Mouse (Mus musculus): ENCODE data around the gene Tcta. TPM values are rescaled to one million over a fixed set of nuclear protein-coding genes. Genes with fewer than 3 reads are reported as not detected.

Gene Tcta
- polyA plus RNA-seq, 1 experiment from 2014 or later = 22.6 TPM

DNA sequence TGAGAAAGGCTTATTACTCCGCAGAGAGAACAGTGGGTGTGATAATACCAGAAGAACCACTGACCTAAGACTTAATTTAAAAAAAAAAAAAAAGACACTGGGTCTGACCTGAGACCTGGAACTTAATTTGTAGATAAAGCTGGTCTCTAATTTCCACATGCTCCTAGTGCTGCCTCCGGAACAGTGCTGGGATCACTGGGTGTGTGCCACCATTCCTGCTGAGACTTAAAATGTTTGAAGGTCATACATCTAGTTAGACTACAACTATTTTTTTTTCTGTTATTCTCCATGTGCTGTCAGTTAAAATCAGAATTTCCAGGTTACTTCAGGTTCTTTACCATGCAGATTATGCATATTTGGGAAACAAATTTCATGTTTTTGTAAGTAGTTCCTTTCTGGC lies 2.2 kb upstream of the Tcta start:
- no peaks in the 10 kb centered on the region for H3K9me3 ChIP-seq
- 86% methylated on average over 2 of the region's 2 CpGs for WGBS
- no peaks in the 10 kb centered on the region for H3K27me3 ChIP-seq
- peaks cover 33% of the 10 kb centered on the region for H3K4me1 ChIP-seq (replicated peaks)
- H3K27ac ChIP-seq = no peak overlapping the region
- no peak for ATAC-seq (ENCODE audit: insufficient number of reproducible peaks, insufficient read depth, low FRiP score, low TSS enrichment, low read depth)
- peak overlapping the region; percentile 90 for H3K4me3 ChIP-seq (replicated peaks)
- peak overlapping the region; percentile 84 for H3K4me2 ChIP-seq
- peak overlapping the region; percentile 31; the same call in 1 of the 2 replicates for H3K9ac ChIP-seq (replicated peaks)
- H3K36me3 ChIP-seq = peaks cover 8% of the 10 kb centered on the region

DNA sequence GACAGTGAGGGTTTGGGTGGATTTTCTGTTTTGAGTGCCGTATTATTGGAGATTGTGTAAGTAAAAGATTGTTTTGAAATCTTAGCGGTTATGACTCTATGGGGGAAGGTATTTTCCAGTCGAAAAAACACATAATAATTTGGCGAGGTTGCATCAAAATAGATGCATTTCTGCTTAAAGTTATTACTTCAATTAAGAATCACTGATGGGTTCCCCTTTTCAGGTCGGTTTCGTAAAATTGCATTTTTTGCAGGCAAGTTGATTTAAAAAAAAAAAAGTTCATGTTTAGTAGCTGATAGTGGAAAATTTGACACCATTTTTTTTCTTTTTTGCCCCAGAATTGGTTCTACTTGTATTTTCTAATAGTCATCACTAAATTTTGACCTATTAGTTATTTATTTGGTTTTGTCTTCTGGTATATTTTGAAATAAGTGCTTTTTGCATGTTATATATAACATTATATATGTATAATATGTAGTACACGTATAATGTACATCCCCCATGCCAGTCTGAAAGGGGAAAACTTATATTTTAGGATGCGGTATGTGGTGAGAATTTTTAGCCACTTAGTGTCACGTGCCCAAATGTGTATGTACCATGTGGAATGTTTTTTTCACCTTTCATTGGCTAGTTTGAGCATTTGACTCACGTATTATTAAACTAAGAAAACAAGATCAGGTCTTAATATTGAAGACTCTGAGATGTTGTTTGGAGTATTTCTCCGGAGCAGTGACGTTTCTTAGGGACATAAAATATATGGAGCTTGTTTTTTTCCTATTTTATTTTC lies 1.3 kb upstream of the Tcta start:
- H3K36me3 ChIP-seq = peaks cover 17% of the 10 kb centered on the region
- peak overlapping the region; percentile 100 for H3K27ac ChIP-seq
- H3K4me2 ChIP-seq = peak overlapping the region; percentile 84
- H3K4me3 ChIP-seq (replicated peaks) = peak overlapping the region; percentile 90
- WGBS = 21% methylated on average over 12 of the region's 12 CpGs
- H3K4me1 ChIP-seq (replicated peaks) = peaks cover 33% of the 10 kb centered on the region
- no peaks in the 10 kb centered on the region for H3K9me3 ChIP-seq
- H3K27me3 ChIP-seq = no peaks in the 10 kb centered on the region
- H3K9ac ChIP-seq (replicated peaks) = peak overlapping the region; percentile 98
- no peak for ATAC-seq (ENCODE audit: insufficient number of reproducible peaks, insufficient read depth, low FRiP score, low TSS enrichment, low read depth)

DNA sequence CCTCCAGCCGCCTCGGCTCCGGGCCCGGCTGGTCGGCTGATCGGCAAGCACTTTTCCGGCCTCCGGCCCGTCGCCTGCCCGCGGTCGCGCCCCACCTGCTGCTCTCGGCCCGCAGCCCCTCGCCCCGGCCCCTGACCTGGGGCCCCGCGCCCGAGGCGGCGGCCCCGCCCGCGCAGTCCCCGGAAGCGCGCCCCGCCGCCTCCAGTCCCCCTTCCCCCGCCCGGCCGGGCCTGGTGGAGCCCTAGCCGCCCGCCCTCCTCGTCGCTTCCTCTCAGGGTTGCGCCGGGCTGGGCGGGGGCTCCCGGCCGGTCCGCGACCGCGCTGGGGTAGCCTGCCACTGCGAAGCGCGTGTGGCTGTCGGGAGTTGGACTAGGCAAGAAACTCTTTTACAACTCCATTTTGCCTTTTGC lies 616 bp upstream of the Tcta start:
- under 1% methylated on average over 51 of the region's 51 CpGs for WGBS
- peak overlapping the region; percentile 100 for H3K27ac ChIP-seq
- peak; percentile 65 for ATAC-seq (ENCODE audit: insufficient number of reproducible peaks, insufficient read depth, low FRiP score, low TSS enrichment, low read depth)
- peak overlapping the region; percentile 84 for H3K4me2 ChIP-seq
- peak overlapping the region; percentile 90 for H3K4me3 ChIP-seq (replicated peaks)
- H3K4me1 ChIP-seq (replicated peaks) = peaks cover 33% of the 10 kb centered on the region
- peaks cover 21% of the 10 kb centered on the region for H3K36me3 ChIP-seq
- H3K9me3 ChIP-seq = no peaks in the 10 kb centered on the region
- no peaks in the 10 kb centered on the region for H3K27me3 ChIP-seq
- peak overlapping the region; percentile 98 for H3K9ac ChIP-seq (replicated peaks)

DNA sequence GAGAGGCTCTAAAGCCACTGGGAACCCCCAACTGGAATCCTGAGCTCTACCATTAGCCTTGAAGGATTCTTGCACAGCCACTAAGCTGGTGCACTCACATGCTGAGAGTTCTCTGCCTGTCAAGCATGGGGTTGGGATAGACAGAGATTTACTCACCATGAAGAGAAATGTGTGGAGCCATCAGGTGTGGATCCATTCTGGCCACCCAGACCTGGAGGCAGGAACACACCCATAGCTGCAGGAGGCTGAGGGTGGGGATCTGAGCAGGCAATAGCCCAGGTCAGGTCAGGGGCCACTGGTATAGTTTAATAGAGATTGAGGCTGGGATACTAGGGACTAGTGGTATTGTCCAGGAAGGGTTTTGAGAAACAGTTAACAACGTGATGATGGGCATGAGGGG lies 790 bp downstream of the Tcta start:
- ATAC-seq (ENCODE audit: insufficient number of reproducible peaks, insufficient read depth, low FRiP score, low TSS enrichment, low read depth) = no peak; the same call in 1 of the 2 replicates
- H3K27ac ChIP-seq = peak overlapping the region; percentile 73
- peak overlapping the region; percentile 84 for H3K4me2 ChIP-seq
- H3K36me3 ChIP-seq = peaks cover 25% of the 10 kb centered on the region
- peaks cover 33% of the 10 kb centered on the region for H3K4me1 ChIP-seq (replicated peaks)
- no peaks in the 10 kb centered on the region for H3K9me3 ChIP-seq
- H3K9ac ChIP-seq (replicated peaks) = peak overlapping the region; percentile 73
- H3K4me3 ChIP-seq (replicated peaks) = peak overlapping the region; percentile 90
- no peaks in the 10 kb centered on the region for H3K27me3 ChIP-seq
- WGBS = 6% methylated on average over 1 of the region's 1 CpGs

DNA sequence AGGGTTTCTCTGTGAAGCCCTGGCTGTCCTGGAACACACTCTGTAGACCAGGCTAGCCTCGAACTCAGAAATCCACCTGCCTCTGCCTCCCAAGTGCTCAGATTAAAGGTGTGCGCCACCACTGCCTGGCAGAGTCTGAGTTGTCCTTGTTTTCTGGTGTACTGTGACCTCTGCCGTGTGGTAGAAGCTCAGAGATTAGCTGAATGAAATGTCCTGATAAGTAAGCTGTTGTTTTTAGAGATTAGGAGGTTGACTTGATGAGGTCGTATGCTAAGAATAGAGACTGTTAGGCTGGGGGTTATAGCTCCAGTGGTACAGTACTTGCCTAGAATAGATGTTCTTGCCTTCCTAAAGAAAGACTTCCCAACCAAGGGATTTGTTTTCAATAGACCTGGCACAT lies 1.2 kb downstream of the Tcta start:
- no peaks in the 10 kb centered on the region for H3K27me3 ChIP-seq
- H3K9ac ChIP-seq (replicated peaks) = no peak overlapping the region; the same call in 1 of the 2 replicates
- H3K4me3 ChIP-seq (replicated peaks) = peak overlapping the region; percentile 90; the same call in 1 of the 2 replicates
- H3K9me3 ChIP-seq = no peaks in the 10 kb centered on the region
- H3K27ac ChIP-seq = no peak overlapping the region
- no peak for ATAC-seq (ENCODE audit: insufficient number of reproducible peaks, insufficient read depth, low FRiP score, low TSS enrichment, low read depth)
- H3K4me1 ChIP-seq (replicated peaks) = peaks cover 30% of the 10 kb centered on the region
- H3K36me3 ChIP-seq = peaks cover 26% of the 10 kb centered on the region
- peak overlapping the region; percentile 84 for H3K4me2 ChIP-seq
- 87% methylated on average over 4 of the region's 4 CpGs for WGBS

DNA sequence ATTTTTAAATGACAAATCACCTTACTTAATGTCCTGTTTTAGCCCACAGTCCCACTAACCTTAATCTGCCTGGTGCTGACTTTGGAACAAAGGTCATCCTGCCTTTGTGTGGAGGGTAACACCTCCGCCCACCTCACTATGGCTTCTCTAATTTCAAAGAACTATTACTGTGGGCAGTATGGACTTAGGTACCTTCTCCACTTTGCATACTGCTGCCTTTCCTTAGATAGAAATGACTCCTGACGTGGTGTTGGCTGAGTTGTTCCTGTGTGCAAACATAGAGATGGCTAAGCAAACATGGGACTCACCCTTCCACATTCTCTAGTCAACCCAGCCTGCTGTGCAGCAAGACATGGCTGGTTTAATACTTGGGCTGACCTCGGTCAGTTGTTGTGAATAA lies 4.1 kb downstream of the Tcta start:
- Histone ChIP-seq H3K4me2 (no peak overlapping the region), H3K27me3 (no peaks in the 10 kb centered on the region), H3K36me3 (peaks cover 32% of the 10 kb centered on the region), H3K9me3 (no peaks in the 10 kb centered on the region), H3K9ac (replicated peaks) (no peak overlapping the region), H3K4me1 (replicated peaks) (peaks cover 12% of the 10 kb centered on the region), H3K4me3 (replicated peaks) (no peak overlapping the region), H3K27ac (no peak overlapping the region)
- ATAC-seq (ENCODE audit: insufficient number of reproducible peaks, insufficient read depth, low FRiP score, low TSS enrichment, low read depth) = no peak
- WGBS = 81% methylated on average over 3 of the region's 3 CpGs

DNA sequence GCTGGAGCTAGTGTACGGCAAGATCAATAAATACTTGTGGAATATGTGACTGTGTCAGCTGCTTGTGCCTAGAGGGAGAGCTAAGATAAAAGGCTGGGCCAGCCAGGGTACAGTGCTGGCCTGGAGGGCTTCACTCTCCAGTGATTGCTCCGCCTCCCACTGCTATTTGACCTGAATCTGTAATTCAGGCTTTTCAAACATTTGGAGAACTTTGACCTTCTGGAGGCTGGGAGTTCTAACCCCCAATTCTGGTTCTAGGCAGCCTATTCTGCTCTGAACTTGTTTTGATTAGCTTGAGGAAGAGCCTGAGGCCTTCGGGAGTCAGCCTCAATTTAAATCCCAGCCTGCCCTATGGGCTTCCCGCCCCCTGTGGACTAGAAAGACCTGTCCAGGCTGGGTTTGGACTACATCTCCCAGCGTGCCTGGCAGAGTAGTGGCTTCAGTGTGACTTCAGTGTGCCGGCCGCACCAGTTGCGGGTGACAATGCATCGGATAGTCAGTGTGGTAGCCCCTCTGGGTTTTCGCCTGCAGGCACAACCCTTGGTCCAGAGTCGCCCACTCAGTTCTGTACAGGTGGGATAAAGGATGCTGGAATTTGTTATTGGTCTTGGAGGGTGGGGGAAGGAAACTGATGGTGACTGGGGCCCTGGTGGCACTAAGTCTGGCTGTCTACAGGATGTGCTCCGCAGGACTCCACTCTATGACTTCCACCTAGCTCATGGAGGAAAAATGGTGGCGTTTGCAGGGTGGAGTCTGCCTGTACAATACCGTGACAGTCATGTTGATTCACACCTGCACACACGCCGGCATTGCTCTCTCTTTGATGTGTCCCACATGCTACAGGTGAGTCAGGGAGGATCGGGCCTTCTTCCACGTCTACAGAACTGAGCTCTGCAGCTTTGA lies 9.3 kb downstream of the Tcta start, which contains the start of gene Amt:
Gene Amt, plus strand, starts transcription at position 401 of the 903 bp plus-strand sequence.
- Histone ChIP-seq H3K4me1 (replicated peaks) (peaks cover 12% of the 10 kb centered on the region), H3K9ac (replicated peaks) (peak within 1 kb of the TSS; percentile 45; the same call in 1 of the 2 replicates), H3K9me3 (no peaks in the 10 kb centered on the region), H3K27ac (no peak within 1 kb of the TSS), H3K4me2 (peak within 1 kb of the TSS; percentile 48), H3K27me3 (no peaks in the 10 kb centered on the region), H3K36me3 (peaks cover 35% of the 10 kb centered on the region), H3K4me3 (replicated peaks) (peak within 1 kb of the TSS; percentile 31)
- peak; percentile 64 for ATAC-seq (ENCODE audit: insufficient number of reproducible peaks, insufficient read depth, low FRiP score, low TSS enrichment, low read depth)
- 24% methylated on average over 18 of the region's 18 CpGs for WGBS

DNA sequence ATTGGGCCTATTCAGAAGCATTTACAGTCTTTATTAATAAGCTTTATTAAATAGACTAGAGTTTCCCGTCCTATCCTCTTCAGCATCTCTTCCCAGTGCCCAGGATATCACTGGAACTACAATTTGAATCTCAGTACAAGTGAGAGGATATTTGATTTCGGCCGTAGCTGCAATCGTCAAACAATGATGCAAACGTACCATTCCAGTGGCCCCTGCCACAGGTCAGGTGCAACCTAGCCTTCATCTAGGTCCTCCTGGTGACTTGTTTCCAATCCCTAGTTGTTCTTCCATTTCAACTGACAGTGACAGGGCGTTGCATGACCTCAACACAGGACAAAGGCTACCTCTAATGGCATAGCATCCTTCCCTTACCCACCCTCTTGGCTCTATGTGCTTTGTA lies 15.2 kb downstream of the Tcta start:
- H3K27me3 ChIP-seq = no peaks in the 10 kb centered on the region
- H3K36me3 ChIP-seq = peaks cover 23% of the 10 kb centered on the region
- H3K9ac ChIP-seq (replicated peaks) = peak overlapping the region; percentile 55
- H3K9me3 ChIP-seq = no peaks in the 10 kb centered on the region
- ATAC-seq (ENCODE audit: insufficient number of reproducible peaks, insufficient read depth, low FRiP score, low TSS enrichment, low read depth) = no peak
- 51% methylated on average over 6 of the region's 6 CpGs for WGBS
- peak overlapping the region; percentile 58 for H3K4me2 ChIP-seq
- H3K4me3 ChIP-seq (replicated peaks) = peak overlapping the region; percentile 53
- H3K4me1 ChIP-seq (replicated peaks) = peaks cover 3% of the 10 kb centered on the region
- H3K27ac ChIP-seq = 0 out of 2 replicates have a peak overlapping the region, but pooled peaks have one; percentile 24

DNA sequence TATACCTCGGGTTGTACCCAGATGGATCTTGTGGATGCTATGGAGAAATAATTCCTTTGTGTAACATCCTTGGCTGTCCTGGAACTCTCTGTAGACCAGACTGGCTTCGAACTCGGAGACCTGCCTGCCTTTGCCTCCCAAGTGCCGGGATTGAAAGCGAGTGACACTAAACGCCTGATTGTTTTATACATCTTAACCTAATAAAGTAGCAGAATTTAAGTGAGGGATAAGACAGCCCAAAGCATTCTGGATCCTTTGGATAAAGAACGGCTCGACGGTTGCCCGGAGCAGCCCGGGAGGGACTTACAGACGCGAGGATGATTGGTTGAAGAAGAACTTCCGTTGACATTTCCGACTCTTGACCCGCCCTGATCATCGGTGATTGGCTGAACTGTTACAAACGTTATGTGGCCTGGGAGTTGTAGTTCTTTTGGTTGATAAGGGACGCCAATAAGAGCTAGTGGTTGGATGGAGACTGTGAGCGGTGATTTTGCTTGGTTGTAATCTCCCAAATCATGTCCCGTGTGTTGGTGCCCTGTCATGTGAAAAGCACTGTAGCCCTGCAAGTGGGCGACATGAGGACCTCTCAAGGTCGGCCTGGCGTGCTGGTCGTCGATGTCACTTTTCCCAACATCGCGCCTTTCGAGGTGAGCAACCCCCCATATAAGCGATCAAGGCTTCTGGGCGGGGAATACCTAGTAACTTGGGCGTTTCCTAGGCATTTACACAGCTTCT lies 15.8 kb downstream of the Tcta start, which contains the start of gene Nicn1:
Gene Nicn1, plus strand, starts transcription at position 414 of the 735 bp plus-strand sequence.
- under 1% methylated on average over 32 of the region's 32 CpGs for WGBS
- peak within 1 kb of the TSS; percentile 53 for H3K4me3 ChIP-seq (replicated peaks)
- no peaks in the 10 kb centered on the region for H3K27me3 ChIP-seq

DNA sequence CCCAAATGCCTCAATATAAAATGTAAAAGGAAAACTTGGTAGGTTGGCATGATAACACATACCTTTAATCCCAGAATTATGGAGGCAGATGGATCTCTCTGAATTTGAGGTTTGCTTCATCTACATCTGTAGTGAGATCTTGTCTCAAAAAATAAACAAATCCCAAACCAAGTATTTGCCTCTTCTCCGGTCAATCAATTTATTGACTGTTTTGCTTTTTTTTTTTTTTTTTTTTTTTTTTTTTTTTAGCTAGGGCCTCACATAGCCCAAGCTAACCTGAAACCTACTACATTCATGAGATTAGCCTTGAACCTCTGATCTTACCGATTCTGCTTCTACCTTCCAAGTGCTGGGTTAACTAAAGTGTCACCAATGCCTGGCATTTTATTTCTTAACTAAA lies 16.6 kb downstream of the Tcta start:
- Histone ChIP-seq H3K27ac (0 out of 2 replicates have a peak overlapping the region, but pooled peaks have one; percentile 81), H3K9ac (replicated peaks) (no peak overlapping the region), H3K9me3 (no peaks in the 10 kb centered on the region), H3K27me3 (no peaks in the 10 kb centered on the region), H3K4me1 (replicated peaks) (peaks cover 3% of the 10 kb centered on the region), H3K4me3 (replicated peaks) (peak overlapping the region; percentile 53; the same call in 1 of the 2 replicates), H3K4me2 (peak overlapping the region; percentile 58), H3K36me3 (peaks cover 11% of the 10 kb centered on the region)
- whole genome bisulfite sequencing = 59% methylated on average over 2 of the region's 2 CpGs
- no peak for ATAC-seq (ENCODE audit: insufficient number of reproducible peaks, insufficient read depth, low FRiP score, low TSS enrichment, low read depth)

More for the DNA sequence above, 15.8 kb downstream of the Tcta start, which contains the start of gene Nicn1:
- Histone ChIP-seq H3K9me3 (no peaks in the 10 kb centered on the region), H3K4me1 (replicated peaks) (peaks cover 3% of the 10 kb centered on the region), H3K36me3 (peaks cover 20% of the 10 kb centered on the region), H3K9ac (replicated peaks) (peak within 1 kb of the TSS; percentile 64), H3K4me2 (peak within 1 kb of the TSS; percentile 58), H3K27ac (peak within 1 kb of the TSS; percentile 81)
- ATAC-seq (ENCODE audit: insufficient number of reproducible peaks, insufficient read depth, low FRiP score, low TSS enrichment, low read depth) = peak; percentile 96
